ENCODE assay signal across 7 mouse cellular contexts in genomic region chr4:151107131-151108001, GRCm38 (mm10). TPM values are rescaled to one million over a fixed set of nuclear protein-coding genes. Genes with fewer than 3 reads are reported as not detected.
DNase-seq lines count a peak whose midpoint lies in the region; ATAC-seq and TF ChIP-seq lines count a peak whose summit lies in the region.

No protein-coding gene starts in this region.

- DNase-seq in spleen, adult 2 months (ENCODE audit: low read depth in 1 of 2, low spot score in 2 of 2), result no peak
- no peak for DNase-seq in spleen, postnatal 10 days (ENCODE audit: low spot score in 2 of 2)
- DNase-seq in embryo, embryonic 11.5 days (ENCODE audit: low read depth, low spot score), result peak; percentile 31
- no peak for DNase-seq in urinary bladder, postnatal 14 days (ENCODE audit: low spot score)

- no peak for TF ChIP-seq POLR2A in spleen, adult 2 months (IDR thresholded peaks at IDR 0.05; ENCODE audit: low read depth, low read length)
- TF ChIP-seq POLR2A in olfactory bulb, adult 2 months (IDR thresholded peaks at IDR 0.05; ENCODE audit: insufficient read depth, low read depth, low read length), result no peak

- H3K4me3 ChIP-seq in spleen, adult 2 months (ENCODE audit: extremely low read depth, insufficient read depth, insufficient read length), result peak overlapping the region; percentile 48; the same call in 1 of the 2 replicates
- H3K4me3 ChIP-seq in hindbrain, embryonic 13.5 days, result peak overlapping the region; percentile 88
- peak overlapping the region; percentile 74 for H3K4me3 ChIP-seq in limb, embryonic 13.5 days
- H3K4me3 ChIP-seq in olfactory bulb, adult 2 months (ENCODE audit: insufficient read depth, low read depth, low read length), result peak overlapping the region; percentile 95

- WGBS in spleen, adult 2 months, result 9% methylated on average over 60 of the region's 60 CpGs
- WGBS in hindbrain, embryonic 13.5 days, result 5% methylated on average over 32 of the region's 60 CpGs
- WGBS in limb, embryonic 13.5 days, result 4% methylated on average over 60 of the region's 60 CpGs
- WGBS in olfactory bulb, adult 2 months, result 2% methylated on average over 60 of the region's 60 CpGs

- peak; percentile 51 for ATAC-seq in hindbrain, embryonic 13.5 days (ENCODE audit: low FRiP score)
- ATAC-seq in limb, embryonic 13.5 days (ENCODE audit: low FRiP score, low read depth), result no peak

- no peaks in the 10 kb centered on the region for H3K36me3 ChIP-seq in spleen, adult 2 months (ENCODE audit: control insufficient read depth, insufficient read depth, low read length)
- H3K36me3 ChIP-seq in hindbrain, embryonic 13.5 days, result no peaks in the 10 kb centered on the region
- H3K36me3 ChIP-seq in limb, embryonic 13.5 days, result no peaks in the 10 kb centered on the region

- H3K27ac ChIP-seq in spleen, adult 2 months (ENCODE audit: insufficient read depth, low read length), result no peak overlapping the region
- H3K27ac ChIP-seq in hindbrain, embryonic 13.5 days, result peak overlapping the region; percentile 98
- H3K27ac ChIP-seq in limb, embryonic 13.5 days, result no peak overlapping the region
- H3K27ac ChIP-seq in olfactory bulb, adult 2 months (ENCODE audit: insufficient read depth, low read depth, low read length), result peak overlapping the region; percentile 92

- H3K4me2 ChIP-seq in hindbrain, embryonic 13.5 days, result peak overlapping the region; percentile 82
- peak overlapping the region; percentile 100 for H3K4me2 ChIP-seq in limb, embryonic 13.5 days (replicated peaks)

- no peaks in the 10 kb centered on the region for H3K9me3 ChIP-seq in hindbrain, embryonic 13.5 days
- H3K9me3 ChIP-seq in limb, embryonic 13.5 days, result no peaks in the 10 kb centered on the region

- no peak for TF ChIP-seq CTCF in spleen, adult 2 months (IDR thresholded peaks at IDR 0.05; ENCODE audit: extremely low read depth, insufficient read depth, insufficient read length, insufficient replicate concordance)
- no peak for TF ChIP-seq CTCF in olfactory bulb, adult 2 months (IDR thresholded peaks at IDR 0.05; ENCODE audit: insufficient read depth, low read depth, low read length)

- peaks cover 17% of the 10 kb centered on the region for H3K27me3 ChIP-seq in spleen, adult 2 months (ENCODE audit: control insufficient read depth, insufficient read depth, low read length)
- no peaks in the 10 kb centered on the region; the same call in 1 of the 2 replicates for H3K27me3 ChIP-seq in hindbrain, embryonic 13.5 days
- H3K27me3 ChIP-seq in limb, embryonic 13.5 days, result peaks cover 43% of the 10 kb centered on the region

- H3K9ac ChIP-seq in hindbrain, embryonic 13.5 days, result peak overlapping the region; percentile 95
- peak overlapping the region; percentile 70 for H3K9ac ChIP-seq in limb, embryonic 13.5 days

- H3K4me1 ChIP-seq in spleen, adult 2 months (ENCODE audit: control insufficient read depth, insufficient read depth, insufficient read length), result peaks cover 9% of the 10 kb centered on the region
- H3K4me1 ChIP-seq in hindbrain, embryonic 13.5 days (replicated peaks), result peaks cover 49% of the 10 kb centered on the region
- peaks cover 12% of the 10 kb centered on the region for H3K4me1 ChIP-seq in limb, embryonic 13.5 days
- peaks cover 19% of the 10 kb centered on the region for H3K4me1 ChIP-seq in olfactory bulb, adult 2 months (ENCODE audit: control insufficient read depth, insufficient read depth, low read length)

RNA-seq across cellular contexts. Expression of gene Gm13090, which starts 18.0 kb away (rescaled TPM):
- not detected in 2 replicates for polyA plus RNA-seq in spleen, adult 2 months (2012; rRNA removed)
- polyA plus RNA-seq in hindbrain, embryonic 13.5 days (2015; fragmentation: Nextera tagmentation; extraction: Ambion mirVana), result not detected in 2 replicates
- not detected in 2 replicates for polyA plus RNA-seq in limb, embryonic 13.5 days (2015; fragmentation: Nextera tagmentation; extraction: Ambion mirVana)
- not detected in 2 replicates for polyA plus RNA-seq in olfactory bulb, adult 2 months (2012; ENCODE audit: insufficient read depth, insufficient read length, low replicate concordance, missing spikeins)

RNA-seq across cellular contexts. Expression of gene Vamp3, which starts 49.6 kb away (rescaled TPM):
- polyA plus RNA-seq in spleen, adult 2 months (2012; rRNA removed), result 15.5 and 16.7 TPM in 2 replicates
- 59.9 and 61.5 TPM in 2 replicates for polyA plus RNA-seq in hindbrain, embryonic 13.5 days (2015; fragmentation: Nextera tagmentation; extraction: Ambion mirVana)
- polyA plus RNA-seq in limb, embryonic 13.5 days (2015; fragmentation: Nextera tagmentation; extraction: Ambion mirVana), result 114 and 117 TPM in 2 replicates
- polyA plus RNA-seq in olfactory bulb, adult 2 months (2012; ENCODE audit: insufficient read depth, insufficient read length, low replicate concordance, missing spikeins), result not detected in 2 replicates

Comparison
In these comparisons a context has a peak if more than half of its experiments do, and no peak if none do; other contexts are left out.
1. H3K27ac ChIP-seq: peak in hindbrain, embryonic 13.5 days (single experiment) and olfactory bulb, adult 2 months (single experiment); none in spleen, adult 2 months (single experiment) and limb, embryonic 13.5 days (single experiment).
2. Peak in every context shown above with its lines, with median percentiles within 50 percentile points of each other: H3K4me3 ChIP-seq.